Mouse (Mus musculus): Measurements from ENCODE around the gene Nodal. TPM values are rescaled to one million over a fixed set of nuclear protein-coding genes. Genes with fewer than 3 reads are reported as not detected.

The Nodal gene
- polyA plus RNA-seq, 1 experiment from 2014 or later, result 0.08 TPM

DNA sequence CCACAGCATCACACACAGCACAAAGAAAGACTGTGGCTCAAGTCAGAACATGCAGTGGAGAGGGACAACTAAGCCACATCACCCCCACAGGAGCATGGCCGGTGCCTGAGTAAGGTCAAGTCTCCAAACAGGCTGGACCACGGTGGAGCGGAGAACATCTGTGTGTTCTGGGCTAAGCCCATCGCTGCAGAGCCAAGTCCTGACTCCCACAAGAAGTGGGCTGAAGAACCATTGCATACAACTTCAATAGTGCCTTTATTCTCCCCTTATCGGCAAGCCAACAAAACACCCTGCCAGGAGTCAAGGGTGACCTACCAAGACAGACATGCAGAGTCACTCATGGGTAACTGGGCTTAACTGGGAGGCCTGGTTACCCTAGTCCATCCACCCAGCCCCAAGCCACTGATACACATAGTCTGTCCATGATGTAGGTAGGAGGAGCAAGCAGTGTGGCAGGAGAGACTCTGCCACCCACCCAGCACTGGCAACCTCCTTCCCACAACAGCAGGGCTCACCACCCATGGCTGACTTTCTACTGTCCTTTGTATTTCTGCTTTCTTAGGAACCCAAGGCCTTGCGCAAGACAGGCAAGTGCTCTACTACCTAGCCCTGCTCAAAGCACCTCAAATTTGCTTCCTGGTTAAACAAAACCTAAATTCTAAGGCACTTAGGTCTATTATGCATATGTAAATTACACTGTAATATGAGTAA is 42.8 kb upstream of the Nodal start:
- peaks cover 8% of the 10 kb centered on the region; the same call in 1 of the 2 replicates for H3K36me3 ChIP-seq (ENCODE audit: insufficient read depth)
- ATAC-seq (ENCODE audit: insufficient read depth) (no peak), DNase-seq (no peak)
- peaks cover 29% of the 10 kb centered on the region for H3K4me1 ChIP-seq (ENCODE audit: insufficient read depth)
- H3K27ac ChIP-seq (ENCODE audit: low read depth), result peak overlapping the region; percentile 77
- H3K4me3 ChIP-seq (ENCODE audit: low read depth, low read length), result no peak overlapping the region
- no peak overlapping the region; the same call in 1 of the 2 replicates for H3K9ac ChIP-seq
- TF ChIP-seq CTCF (IDR thresholded peaks at IDR 0.05; ENCODE audit: low read depth), result no peak
- WGBS, result 70% methylated on average over 6 of the region's 6 CpGs
- no peaks in the 10 kb centered on the region for H3K9me3 ChIP-seq (ENCODE audit: low read depth, low read length)
- peak overlapping the region; percentile 34; the same call in 1 of the 2 replicates for H3K4me2 ChIP-seq
- no peaks in the 10 kb centered on the region for H3K27me3 ChIP-seq (ENCODE audit: insufficient read depth, low read length)

DNA sequence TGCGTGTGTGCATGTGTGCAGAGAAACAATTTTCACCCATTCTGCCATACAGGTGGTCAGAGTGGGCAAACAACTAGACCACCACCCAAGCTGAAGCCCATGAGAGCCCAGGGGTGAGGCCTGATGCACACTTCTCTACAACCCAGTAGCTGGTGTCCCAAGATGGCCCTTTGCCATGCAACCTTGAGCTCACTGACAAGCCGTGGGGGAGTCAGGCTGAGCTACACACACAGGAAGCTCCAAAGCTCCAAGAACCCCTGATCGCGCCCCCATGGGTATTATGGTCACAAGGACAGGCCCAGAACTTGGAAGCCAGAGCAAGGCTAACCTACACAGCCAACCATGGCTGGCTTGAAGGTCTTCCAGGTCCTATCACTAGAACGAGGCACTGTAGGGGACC is 39.7 kb upstream of the Nodal start:
- H3K9me3 ChIP-seq (ENCODE audit: low read depth, low read length), result no peaks in the 10 kb centered on the region
- no peak for TF ChIP-seq CTCF (IDR thresholded peaks at IDR 0.05; ENCODE audit: low read depth)
- no peak overlapping the region for H3K9ac ChIP-seq
- H3K27me3 ChIP-seq (ENCODE audit: insufficient read depth, low read length), result no peaks in the 10 kb centered on the region
- H3K4me1 ChIP-seq (ENCODE audit: insufficient read depth), result peaks cover 35% of the 10 kb centered on the region
- H3K27ac ChIP-seq (ENCODE audit: low read depth), result no peak overlapping the region
- ATAC-seq (ENCODE audit: insufficient read depth) (no peak), DNase-seq (no peak)
- WGBS, result 89% methylated on average over 5 of the region's 5 CpGs
- H3K4me3 ChIP-seq (ENCODE audit: low read depth, low read length), result no peak overlapping the region
- no peak overlapping the region for H3K4me2 ChIP-seq
- H3K36me3 ChIP-seq (ENCODE audit: insufficient read depth), result peaks cover 8% of the 10 kb centered on the region; the same call in 1 of the 2 replicates

DNA sequence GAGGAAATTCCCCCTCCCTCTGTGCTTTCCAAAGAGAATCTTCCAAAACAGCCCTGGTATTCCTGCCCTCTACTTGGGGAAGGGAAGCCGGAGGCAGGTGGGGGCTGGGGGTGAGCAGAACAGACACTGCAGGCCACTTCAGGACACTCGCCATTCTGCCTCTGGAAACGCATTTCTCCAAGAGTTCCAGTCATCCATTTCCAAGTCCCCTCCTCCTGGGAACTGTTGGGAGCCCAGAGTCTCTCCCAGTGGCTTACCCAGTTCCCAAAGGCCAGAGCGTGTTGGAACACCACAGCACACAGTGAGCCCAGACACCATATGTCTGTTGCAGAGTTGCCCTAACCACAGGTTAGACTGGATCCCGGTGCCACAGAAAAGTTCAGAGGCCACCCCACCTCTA is 39.1 kb upstream of the Nodal start:
- H3K4me2 ChIP-seq, result no peak overlapping the region
- no peak overlapping the region for H3K27ac ChIP-seq (ENCODE audit: low read depth)
- H3K4me1 ChIP-seq (ENCODE audit: insufficient read depth), result peaks cover 33% of the 10 kb centered on the region
- ATAC-seq (ENCODE audit: insufficient read depth) (no peak), DNase-seq (no peak)
- H3K27me3 ChIP-seq (ENCODE audit: insufficient read depth, low read length), result no peaks in the 10 kb centered on the region
- H3K36me3 ChIP-seq (ENCODE audit: insufficient read depth), result peaks cover 4% of the 10 kb centered on the region; the same call in 1 of the 2 replicates
- no peaks in the 10 kb centered on the region for H3K9me3 ChIP-seq (ENCODE audit: low read depth, low read length)
- H3K4me3 ChIP-seq (ENCODE audit: low read depth, low read length), result no peak overlapping the region
- no peak for TF ChIP-seq CTCF (IDR thresholded peaks at IDR 0.05; ENCODE audit: low read depth)
- 82% methylated on average over 5 of the region's 5 CpGs for WGBS
- H3K9ac ChIP-seq, result no peak overlapping the region

DNA sequence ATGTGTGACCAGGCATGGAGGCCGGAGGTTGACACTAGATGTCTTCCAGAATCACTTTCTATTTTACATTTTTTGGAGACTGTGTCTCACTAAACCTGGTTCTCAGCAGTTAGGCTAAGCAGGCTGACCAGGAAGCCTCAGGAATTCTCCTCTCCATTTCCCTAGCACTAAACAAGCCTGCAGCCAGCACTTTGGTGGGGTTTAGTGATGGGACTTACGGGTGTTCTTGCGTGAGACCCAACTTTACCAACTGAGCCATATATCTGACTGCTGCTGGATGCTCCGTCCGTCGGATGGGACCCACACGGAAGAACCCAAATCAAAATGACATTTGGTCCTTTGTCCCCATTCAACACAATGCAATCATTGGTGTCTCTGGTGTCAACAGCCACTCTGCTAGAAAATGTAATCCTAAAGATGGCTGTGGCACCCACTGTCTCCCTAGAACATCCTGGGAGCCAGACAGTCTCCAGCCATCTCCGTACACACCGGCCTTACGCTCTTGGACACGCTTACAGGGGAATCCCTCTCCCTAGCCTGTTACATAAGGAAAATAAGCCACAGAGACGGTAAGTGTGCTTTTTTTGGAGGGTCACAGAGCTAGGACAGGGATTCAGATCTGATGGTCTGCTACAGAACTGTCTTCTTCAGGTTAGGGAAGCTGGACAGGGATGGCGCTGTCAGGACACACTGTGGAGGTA is 38.3 kb upstream of the Nodal start:
- DNase-seq (no peak), ATAC-seq (ENCODE audit: insufficient read depth) (no peak)
- Histone ChIP-seq H3K27me3 (ENCODE audit: insufficient read depth, low read length) (no peaks in the 10 kb centered on the region), H3K27ac (ENCODE audit: low read depth) (peak overlapping the region; percentile 77), H3K4me2 (peak overlapping the region; percentile 97), H3K4me1 (ENCODE audit: insufficient read depth) (peaks cover 33% of the 10 kb centered on the region), H3K4me3 (ENCODE audit: low read depth, low read length) (peak overlapping the region; percentile 75; the same call in 1 of the 2 replicates), H3K36me3 (ENCODE audit: insufficient read depth) (0 out of 2 replicates have a peak, but pooled peaks cover 3% of the 10 kb centered on the region), H3K9me3 (ENCODE audit: low read depth, low read length) (no peaks in the 10 kb centered on the region), H3K9ac (peak overlapping the region; percentile 29; the same call in 1 of the 2 replicates)
- 87% methylated on average over 13 of the region's 13 CpGs for WGBS
- TF ChIP-seq CTCF (IDR thresholded peaks at IDR 0.05; ENCODE audit: low read depth), result no peak

DNA sequence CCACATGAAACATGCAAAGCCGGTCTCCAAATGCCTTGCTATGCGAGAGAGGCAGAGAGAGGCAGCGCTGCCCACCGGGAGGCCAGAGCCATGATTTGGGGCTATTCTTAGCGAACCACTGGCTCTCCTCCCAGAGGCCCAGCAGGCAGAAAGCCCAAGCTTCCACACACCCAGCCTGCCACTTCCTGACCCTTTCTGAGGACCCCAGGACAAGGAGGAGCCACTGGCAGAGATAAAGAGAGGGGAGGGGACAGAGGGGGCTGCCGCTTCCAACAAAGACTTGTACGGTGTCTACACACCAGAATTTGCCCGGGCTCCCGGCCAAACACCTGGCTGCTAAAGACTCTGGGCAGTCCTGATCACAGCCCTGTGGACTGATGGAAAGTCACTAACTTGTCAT is 37.6 kb upstream of the Nodal start:
- Histone ChIP-seq H3K27me3 (ENCODE audit: insufficient read depth, low read length) (no peaks in the 10 kb centered on the region), H3K4me3 (ENCODE audit: low read depth, low read length) (peak overlapping the region; percentile 75), H3K4me2 (peak overlapping the region; percentile 97), H3K9ac (peak overlapping the region; percentile 29; the same call in 1 of the 2 replicates), H3K36me3 (ENCODE audit: insufficient read depth) (0 out of 2 replicates have a peak, but pooled peaks cover 3% of the 10 kb centered on the region), H3K27ac (ENCODE audit: low read depth) (peak overlapping the region; percentile 77), H3K4me1 (ENCODE audit: insufficient read depth) (peaks cover 33% of the 10 kb centered on the region), H3K9me3 (ENCODE audit: low read depth, low read length) (no peaks in the 10 kb centered on the region)
- no peak for TF ChIP-seq CTCF (IDR thresholded peaks at IDR 0.05; ENCODE audit: low read depth)
- WGBS, result 10% methylated on average over 9 of the region's 9 CpGs
- ATAC-seq (ENCODE audit: insufficient read depth), result peak; percentile 6; the same call in 1 of the 2 replicates
- DNase-seq, result peak; percentile 70

DNA sequence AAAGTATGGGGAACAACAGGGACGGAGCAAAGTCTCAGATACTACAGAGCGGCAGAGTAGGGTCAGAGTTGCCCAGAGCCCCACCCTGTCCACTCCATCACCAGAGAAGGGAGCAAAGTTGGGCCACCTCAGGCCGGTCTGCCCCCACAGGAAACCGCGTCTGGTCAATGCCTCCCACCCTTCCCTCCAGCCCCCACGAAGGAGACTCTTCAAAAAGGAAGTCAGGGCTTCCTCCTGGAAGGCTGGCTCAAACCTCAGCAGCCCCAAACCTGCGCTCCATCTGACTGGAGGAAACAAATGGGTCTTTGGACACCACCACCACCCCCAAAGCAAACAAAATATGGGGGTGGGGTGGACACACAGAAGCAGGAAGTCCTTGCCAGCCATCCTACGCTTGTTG is 35.9 kb upstream of the Nodal start:
- Histone ChIP-seq H3K4me3 (ENCODE audit: low read depth, low read length) (peak overlapping the region; percentile 75), H3K27ac (ENCODE audit: low read depth) (peak overlapping the region; percentile 44), H3K36me3 (ENCODE audit: insufficient read depth) (0 out of 2 replicates have a peak, but pooled peaks cover 3% of the 10 kb centered on the region), H3K4me2 (peak overlapping the region; percentile 97), H3K4me1 (ENCODE audit: insufficient read depth) (peaks cover 31% of the 10 kb centered on the region), H3K9ac (peak overlapping the region; percentile 77), H3K9me3 (ENCODE audit: low read depth, low read length) (no peaks in the 10 kb centered on the region), H3K27me3 (ENCODE audit: insufficient read depth, low read length) (no peaks in the 10 kb centered on the region)
- peak; percentile 48 for DNase-seq
- no peak for TF ChIP-seq CTCF (IDR thresholded peaks at IDR 0.05; ENCODE audit: low read depth)
- ATAC-seq (ENCODE audit: insufficient read depth), result no peak
- WGBS, result 14% methylated on average over 8 of the region's 8 CpGs

DNA sequence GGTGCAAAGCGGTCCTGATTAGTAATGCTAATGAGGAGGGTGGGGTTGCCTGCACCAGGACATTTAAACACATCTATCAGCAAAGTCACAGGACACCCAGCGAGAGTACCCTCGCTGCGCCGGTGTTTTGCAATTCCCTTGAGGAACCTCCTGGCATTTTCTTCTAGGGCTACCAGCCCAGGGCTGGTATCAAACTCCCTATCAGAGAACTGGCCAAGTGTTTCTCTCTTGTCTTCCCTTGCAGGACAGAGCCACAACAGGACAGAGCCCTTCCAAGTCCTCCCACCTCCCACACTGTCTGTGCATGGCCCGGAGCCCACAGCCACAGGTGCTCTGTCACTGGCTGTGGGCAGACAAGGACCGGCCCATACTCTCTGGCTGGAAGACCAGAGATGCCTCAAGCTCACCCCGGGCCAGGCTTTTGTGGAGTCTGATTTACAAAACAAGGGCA is 35.5 kb upstream of the Nodal start:
- WGBS, result 1% methylated on average over 8 of the region's 8 CpGs

More for the DNA sequence above, 35.5 kb upstream of the Nodal start:
- Histone ChIP-seq H3K9ac (peak overlapping the region; percentile 77), H3K4me3 (ENCODE audit: low read depth, low read length) (peak overlapping the region; percentile 75), H3K9me3 (ENCODE audit: low read depth, low read length) (no peaks in the 10 kb centered on the region), H3K4me2 (peak overlapping the region; percentile 97), H3K27ac (ENCODE audit: low read depth) (peak overlapping the region; percentile 59; the same call in 1 of the 2 replicates), H3K4me1 (ENCODE audit: insufficient read depth) (peaks cover 31% of the 10 kb centered on the region), H3K36me3 (ENCODE audit: insufficient read depth) (0 out of 2 replicates have a peak, but pooled peaks cover under 1% of the 10 kb centered on the region), H3K27me3 (ENCODE audit: insufficient read depth, low read length) (no peaks in the 10 kb centered on the region)
- DNase-seq, result peak; percentile 39
- ATAC-seq (ENCODE audit: insufficient read depth), result no peak
- TF ChIP-seq CTCF (IDR thresholded peaks at IDR 0.05; ENCODE audit: low read depth), result no peak

Data from lung, embryonic 14.5 days (tissue).